Mouse (Mus musculus): ENCODE data around the gene Pigc.

DNA sequence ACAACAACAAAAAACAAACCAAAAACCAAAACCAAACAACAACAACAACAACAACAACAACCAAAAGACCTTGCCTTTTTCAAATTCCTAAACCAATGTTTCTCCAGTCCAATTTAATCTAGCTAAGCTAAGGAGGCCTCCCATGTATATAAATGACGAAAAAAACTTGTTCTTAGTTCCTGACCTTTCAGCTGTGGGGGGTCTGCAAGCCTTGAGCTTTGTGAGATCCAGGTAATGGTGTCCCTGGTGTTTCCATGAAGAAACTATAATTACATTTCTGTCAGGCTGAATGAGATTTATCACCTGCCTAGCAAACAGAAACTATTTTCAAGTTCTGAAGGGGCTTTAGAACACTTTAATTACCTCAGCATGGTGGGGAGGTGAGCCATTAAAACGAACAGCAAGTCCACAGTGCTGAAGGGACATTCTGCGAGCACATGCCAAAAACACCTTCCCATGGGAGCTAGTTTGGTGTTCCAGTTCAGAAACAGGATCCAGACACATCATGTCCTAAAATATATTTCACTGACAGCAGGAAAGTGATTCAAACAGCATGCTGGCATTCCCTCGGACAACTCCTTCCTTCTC is 15.1 kb downstream of the Pigc start:
- TF ChIP-seq CTCF (IDR thresholded peaks at IDR 0.05; ENCODE audit: control insufficient read depth, insufficient read depth, low read length) (no peak), POLR2A (IDR thresholded peaks at IDR 0.05; ENCODE audit: borderline replicate concordance, control insufficient read depth, low read depth, low read length) (no peak)

Data from bone marrow, adult 2 months (tissue).